Mouse (Mus musculus): ENCODE results near the gene Rps21.

GRCm38 (mm10) chr2:180247916-180248315 is 9.3 kb upstream of the Rps21 start:
- no peak for TF ChIP-seq GATA1 (IDR thresholded peaks at IDR 0.05; ENCODE audit: low read length)
- TF ChIP-seq TAL1 (IDR thresholded peaks at IDR 0.05; ENCODE audit: low read length), result no peak
